Mouse (Mus musculus): ENCODE data around the gene 1700010B08Rik.

1700010B08Rik gene

GRCm38 (mm10) chr2:173770620-173771019 lies 51.4 kb downstream of the 1700010B08Rik start:
- no peak for DNase-seq (ENCODE audit: extremely low read depth, low read depth)

Data from MEL-GATA-1-ER (cell line).